Mouse (Mus musculus): Measurements from ENCODE around the gene Tdrd9. TPM values are rescaled to one million over a fixed set of nuclear protein-coding genes. Genes with fewer than 3 reads are reported as not detected.
"Not testable (repeated sequence)": the region's sequence is repeated elsewhere in the genome, so short reads cannot be mapped to it uniquely, and the experiment has no call there.

The Tdrd9 gene
- polyA plus RNA-seq, 1 experiment from 2014 or later: 0.05 TPM

GRCm38 (mm10) chr12:112035341-112036100 lies 64.2 kb downstream of the Tdrd9 start:
- whole genome bisulfite sequencing (ENCODE audit: insufficient replicate concordance): 63% methylated on average over 6 of the region's 6 CpGs
- not testable (repeated sequence) for DNase-seq; H3K4me2 ChIP-seq; H3K9ac ChIP-seq; H3K36me3 ChIP-seq; H3K27me3 ChIP-seq; H3K9me3 ChIP-seq (replicated peaks); ATAC-seq (ENCODE audit: low read depth); H3K4me1 ChIP-seq (replicated peaks); H3K27ac ChIP-seq; H3K4me3 ChIP-seq (replicated peaks)

- Histone ChIP-seq H3K27me3 (no peaks in the 10 kb centered on the region), H3K9ac (no peak overlapping the region), H3K27ac (no peak overlapping the region), H3K4me1 (replicated peaks) (no peaks in the 10 kb centered on the region), H3K36me3 (no peaks in the 10 kb centered on the region), H3K9me3 (replicated peaks) (no peaks in the 10 kb centered on the region), H3K4me2 (no peak overlapping the region), H3K4me3 (replicated peaks) (no peak overlapping the region)
- DNase-seq (no peak), ATAC-seq (ENCODE audit: low read depth) (no peak)
- 87% methylated on average over 10 of the region's 10 CpGs for WGBS (ENCODE audit: insufficient replicate concordance)
Observed at GRCm38 (mm10) chr12:112038441-112038840, 67.1 kb downstream of the Tdrd9 start.

- Histone ChIP-seq H3K27me3 (no peaks in the 10 kb centered on the region), H3K9me3 (replicated peaks) (no peaks in the 10 kb centered on the region), H3K27ac (no peak overlapping the region), H3K4me1 (replicated peaks) (no peaks in the 10 kb centered on the region), H3K4me3 (replicated peaks) (no peak overlapping the region), H3K36me3 (no peaks in the 10 kb centered on the region), H3K4me2 (no peak overlapping the region), H3K9ac (no peak overlapping the region)
- no peak for ATAC-seq (ENCODE audit: low read depth)
- no peak for DNase-seq
- WGBS (ENCODE audit: insufficient replicate concordance): 79% methylated on average over 10 of the region's 10 CpGs
Observed at GRCm38 (mm10) chr12:112039169-112039568, 67.8 kb downstream of the Tdrd9 start.

- Histone ChIP-seq H3K27me3 (no peaks in the 10 kb centered on the region), H3K4me3 (replicated peaks) (no peak overlapping the region), H3K9me3 (replicated peaks) (no peaks in the 10 kb centered on the region), H3K27ac (no peak overlapping the region), H3K4me2 (no peak overlapping the region), H3K4me1 (replicated peaks) (no peaks in the 10 kb centered on the region), H3K9ac (no peak overlapping the region), H3K36me3 (no peaks in the 10 kb centered on the region)
- ATAC-seq (ENCODE audit: low read depth) (no peak), DNase-seq (no peak)
- 80% methylated on average over 14 of the region's 14 CpGs for WGBS (ENCODE audit: insufficient replicate concordance)
Observed at GRCm38 (mm10) chr12:112042681-112043080, 71.3 kb downstream of the Tdrd9 start.

- H3K9me3 ChIP-seq (replicated peaks): no peaks in the 10 kb centered on the region
- H3K4me3 ChIP-seq (replicated peaks): no peak overlapping the region
- WGBS (ENCODE audit: insufficient replicate concordance): 3% methylated on average over 6 of the region's 6 CpGs
- H3K4me2 ChIP-seq: no peak overlapping the region
- no peaks in the 10 kb centered on the region for H3K4me1 ChIP-seq (replicated peaks)
- H3K9ac ChIP-seq: no peak overlapping the region
- H3K36me3 ChIP-seq: no peaks in the 10 kb centered on the region
- H3K27ac ChIP-seq: no peak overlapping the region
- DNase-seq: peak; percentile 34
- no peaks in the 10 kb centered on the region for H3K27me3 ChIP-seq
- ATAC-seq (ENCODE audit: low read depth): no peak
Observed at GRCm38 (mm10) chr12:112077651-112078050, 106.3 kb downstream of the Tdrd9 start.

GRCm38 (mm10) chr12:112079911-112080310 lies 108.6 kb downstream of the Tdrd9 start:
- Histone ChIP-seq H3K4me1 (replicated peaks) (no peaks in the 10 kb centered on the region), H3K9me3 (replicated peaks) (no peaks in the 10 kb centered on the region), H3K27me3 (no peaks in the 10 kb centered on the region), H3K9ac (no peak overlapping the region), H3K36me3 (no peaks in the 10 kb centered on the region), H3K4me3 (replicated peaks) (no peak overlapping the region), H3K27ac (no peak overlapping the region), H3K4me2 (no peak overlapping the region)
- no peak for ATAC-seq (ENCODE audit: low read depth)
- no peak for DNase-seq
- WGBS (ENCODE audit: insufficient replicate concordance): 53% methylated on average over 8 of the region's 8 CpGs

- no peaks in the 10 kb centered on the region for H3K27me3 ChIP-seq
- H3K4me1 ChIP-seq (replicated peaks): no peaks in the 10 kb centered on the region
- H3K9ac ChIP-seq: no peak overlapping the region
- ATAC-seq (ENCODE audit: low read depth) (no peak), DNase-seq (no peak)
- no peak overlapping the region for H3K4me2 ChIP-seq
- 66% methylated on average over 4 of the region's 4 CpGs for WGBS (ENCODE audit: insufficient replicate concordance)
- H3K4me3 ChIP-seq (replicated peaks): no peak overlapping the region
- no peaks in the 10 kb centered on the region for H3K36me3 ChIP-seq
- H3K9me3 ChIP-seq (replicated peaks): no peaks in the 10 kb centered on the region
- H3K27ac ChIP-seq: no peak overlapping the region
Observed at GRCm38 (mm10) chr12:112080911-112081310, 109.6 kb downstream of the Tdrd9 start.

GRCm38 (mm10) chr12:112082241-112082640 lies 110.9 kb downstream of the Tdrd9 start:
- no peaks in the 10 kb centered on the region for H3K9me3 ChIP-seq (replicated peaks)

GRCm38 (mm10) chr12:112086250-112086649 lies 114.9 kb downstream of the Tdrd9 start:
- Histone ChIP-seq H3K4me2 (no peak overlapping the region), H3K4me3 (replicated peaks) (no peak overlapping the region), H3K9me3 (replicated peaks) (no peaks in the 10 kb centered on the region), H3K36me3 (no peaks in the 10 kb centered on the region), H3K4me1 (replicated peaks) (no peaks in the 10 kb centered on the region), H3K27me3 (peaks cover 5% of the 10 kb centered on the region), H3K9ac (no peak overlapping the region), H3K27ac (no peak overlapping the region)
- ATAC-seq (ENCODE audit: low read depth): no peak
- 69% methylated on average over 3 of the region's 3 CpGs for WGBS (ENCODE audit: insufficient replicate concordance)
- DNase-seq: no peak

More at GRCm38 (mm10) chr12:112082241-112082640, 110.9 kb downstream of the Tdrd9 start:
- H3K27ac ChIP-seq: no peak overlapping the region
- no peak overlapping the region for H3K9ac ChIP-seq
- H3K27me3 ChIP-seq: no peaks in the 10 kb centered on the region
- H3K4me3 ChIP-seq (replicated peaks): no peak overlapping the region
- no peaks in the 10 kb centered on the region for H3K4me1 ChIP-seq (replicated peaks)
- WGBS (ENCODE audit: insufficient replicate concordance): 33% methylated on average over 1 of the region's 1 CpGs
- H3K36me3 ChIP-seq: no peaks in the 10 kb centered on the region
- DNase-seq (no peak), ATAC-seq (ENCODE audit: low read depth) (no peak)
- H3K4me2 ChIP-seq: no peak overlapping the region

GRCm38 (mm10) chr12:112086726-112087125 lies 115.4 kb downstream of the Tdrd9 start:
- Histone ChIP-seq H3K27ac (no peak overlapping the region), H3K27me3 (peaks cover 10% of the 10 kb centered on the region), H3K9me3 (replicated peaks) (no peaks in the 10 kb centered on the region), H3K36me3 (no peaks in the 10 kb centered on the region), H3K4me3 (replicated peaks) (no peak overlapping the region), H3K9ac (no peak overlapping the region), H3K4me2 (no peak overlapping the region), H3K4me1 (replicated peaks) (no peaks in the 10 kb centered on the region)
- ATAC-seq (ENCODE audit: low read depth) (no peak), DNase-seq (no peak)
- 61% methylated on average over 6 of the region's 6 CpGs for WGBS (ENCODE audit: insufficient replicate concordance)

- 52% methylated on average over 12 of the region's 12 CpGs for WGBS (ENCODE audit: insufficient replicate concordance)
- no peaks in the 10 kb centered on the region for H3K9me3 ChIP-seq (replicated peaks)
- no peaks in the 10 kb centered on the region for H3K4me1 ChIP-seq (replicated peaks)
- H3K9ac ChIP-seq: no peak overlapping the region
- DNase-seq (no peak), ATAC-seq (ENCODE audit: low read depth) (no peak)
- no peaks in the 10 kb centered on the region for H3K36me3 ChIP-seq
- H3K4me2 ChIP-seq: no peak overlapping the region
- peaks cover 13% of the 10 kb centered on the region for H3K27me3 ChIP-seq
- no peak overlapping the region for H3K4me3 ChIP-seq (replicated peaks)
- no peak overlapping the region for H3K27ac ChIP-seq
Observed at GRCm38 (mm10) chr12:112088609-112089324, 117.4 kb downstream of the Tdrd9 start.

GRCm38 (mm10) chr12:112091054-112091453 lies 119.7 kb downstream of the Tdrd9 start:
- DNase-seq (no peak), ATAC-seq (ENCODE audit: low read depth) (no peak)
- no peaks in the 10 kb centered on the region for H3K36me3 ChIP-seq
- no peak overlapping the region for H3K27ac ChIP-seq
- no peak overlapping the region for H3K4me2 ChIP-seq
- H3K27me3 ChIP-seq: peaks cover 13% of the 10 kb centered on the region
- WGBS (ENCODE audit: insufficient replicate concordance): 9% methylated on average over 12 of the region's 12 CpGs
- no peak overlapping the region for H3K4me3 ChIP-seq (replicated peaks)
- no peak overlapping the region for H3K9ac ChIP-seq
- H3K4me1 ChIP-seq (replicated peaks): no peaks in the 10 kb centered on the region
- H3K9me3 ChIP-seq (replicated peaks): no peaks in the 10 kb centered on the region

Measured in liver, embryonic 13.5 days (tissue).